Mouse (Mus musculus) lung, postnatal 36 days (tissue): ENCODE measurements around the gene Kcnab1.
"Not testable (repeated sequence)": the region's sequence is repeated elsewhere in the genome, so short reads cannot be mapped to it uniquely, and the experiment has no call there.

Experiments
- DNase-seq: peaks from one replicate; pipeline ENCODE4 v3.0.0; 2022; ENCODE audit warnings: mixed read lengths

Kcnab1 gene

GRCm38 (mm10) chr3:65372552-65372951, 263.4 kb downstream of the Kcnab1 start:
- DNase-seq: no peak

- DNase-seq: no peak
Observed at GRCm38 (mm10) chr3:65373594-65374182, 264.5 kb downstream of the Kcnab1 start.

GRCm38 (mm10) chr3:65374729-65375128, 265.5 kb downstream of the Kcnab1 start:
- no peak for DNase-seq

- peak; percentile 36 for DNase-seq
Observed at GRCm38 (mm10) chr3:65378724-65379123, 269.5 kb downstream of the Kcnab1 start.

GRCm38 (mm10) chr3:65379884-65380539, 270.8 kb downstream of the Kcnab1 start:
- peak; percentile 66 for DNase-seq

- no peak for DNase-seq
Observed at GRCm38 (mm10) chr3:65381094-65381493, 271.9 kb downstream of the Kcnab1 start.

- no peak for DNase-seq
Observed at GRCm38 (mm10) chr3:65384431-65384830, 275.2 kb downstream of the Kcnab1 start.

- DNase-seq: peak; percentile 24
Observed at GRCm38 (mm10) chr3:65385771-65386170, 276.6 kb downstream of the Kcnab1 start.

GRCm38 (mm10) chr3:65391222-65391783, 282.1 kb downstream of the Kcnab1 start:
- DNase-seq: no peak

- peak; percentile 38 for DNase-seq
Observed at GRCm38 (mm10) chr3:65391784-65392420, 282.7 kb downstream of the Kcnab1 start.

GRCm38 (mm10) chr3:65392421-65392817, 283.2 kb downstream of the Kcnab1 start, which contains the start of gene Ssr3:
TSS of gene Ssr3 (minus strand) at chr3:65392623.
- DNase-seq: peak; percentile 99

GRCm38 (mm10) chr3:65395111-65395510, 285.9 kb downstream of the Kcnab1 start:
- DNase-seq: not testable (repeated sequence)

GRCm38 (mm10) chr3:65396835-65397504, 287.8 kb downstream of the Kcnab1 start:
- no peak for DNase-seq

- no peak for DNase-seq
Observed at GRCm38 (mm10) chr3:65397566-65397965, 288.4 kb downstream of the Kcnab1 start.

GRCm38 (mm10) chr3:65405781-65406180, 296.6 kb downstream of the Kcnab1 start:
- no peak for DNase-seq

GRCm38 (mm10) chr3:65407891-65408290, 298.7 kb downstream of the Kcnab1 start:
- DNase-seq: no peak

- no peak for DNase-seq
Observed at GRCm38 (mm10) chr3:65416571-65416970, 307.4 kb downstream of the Kcnab1 start.

GRCm38 (mm10) chr3:65417913-65418594, 308.9 kb downstream of the Kcnab1 start:
- DNase-seq: no peak

- no peak for DNase-seq
Observed at GRCm38 (mm10) chr3:65419706-65420105, 310.5 kb downstream of the Kcnab1 start.
